Mouse (Mus musculus) inflammation-experienced regulatory T-cells, adult 6 months (primary cell): Measurements from ENCODE around the gene Fbxw21. TPM values are rescaled to one million over a fixed set of nuclear protein-coding genes. Genes with fewer than 3 reads are reported as not detected.

Source experiments
- polyA plus RNA-seq, 3 experiments: library from polyadenylated mRNA; unstranded; fragments of 100-300 nt; shearing (Covaris generic); gene quantifications; one replicate each; pipeline ENCODE4 v1.2.1; 2017

Fbxw21 gene
- polyA plus RNA-seq, 3 experiments from 2014 or later: not detected

Other genes starting within 250 kb of the Fbxw21 start
- gene Tmem89, start 247.4 kb downstream of the Fbxw21 start, polyA plus RNA-seq: not detected
- gene Uqcrc1, start 225.4 kb downstream of the Fbxw21 start, polyA plus RNA-seq: 100 to 1,000 TPM; 187 to 203 (median 188) TPM
- gene Col7a1, start 208.5 kb downstream of the Fbxw21 start, polyA plus RNA-seq: under 1 TPM in 2 of 3 experiments, not detected in 1; 0.05 to 0.39 TPM
- gene Ucn2, start 176.0 kb downstream of the Fbxw21 start, polyA plus RNA-seq: not detected
- 1 to 10 TPM; 2.7 to 4.4 (median 4.2) TPM for gene Pfkfb4, start 170.3 kb downstream of the Fbxw21 start, polyA plus RNA-seq
- 1,000 to 10,000 TPM; 1,866 to 3,808 (median 3,640) TPM for gene Shisa5, start 123.5 kb downstream of the Fbxw21 start, polyA plus RNA-seq
- gene Trex1, start 102.3 kb downstream of the Fbxw21 start, polyA plus RNA-seq: 10 to 100 TPM; 42.7 to 50.3 (median 49.9) TPM
- 10 to 100 TPM; 19.2 to 28.2 (median 24.9) TPM for gene Atrip, start 87.9 kb downstream of the Fbxw21 start, polyA plus RNA-seq
- 10 to 100 TPM; 12.1 to 15.5 (median 12.3) TPM for gene Ccdc51, start 79.5 kb downstream of the Fbxw21 start, polyA plus RNA-seq
- gene Tma7, start 79.5 kb downstream of the Fbxw21 start, polyA plus RNA-seq: 100 to 1,000 TPM; 763 to 998 (median 907) TPM
- gene Plxnb1, start 66.7 kb downstream of the Fbxw21 start, polyA plus RNA-seq: 1 to 10 TPM; 1.1 to 1.5 (median 1.1) TPM
- gene Fbxw13, start 33.9 kb upstream of the Fbxw21 start, polyA plus RNA-seq: not detected
- gene Fbxw20, start 72.7 kb upstream of the Fbxw21 start, polyA plus RNA-seq: not detected
- gene Fbxw14, start 125.6 kb upstream of the Fbxw21 start, polyA plus RNA-seq: not detected
- not detected for gene Fbxw28, start 177.6 kb upstream of the Fbxw21 start, polyA plus RNA-seq
- gene Fbxw22, start 242.3 kb upstream of the Fbxw21 start, polyA plus RNA-seq: under 1 TPM in 1 of 3 experiments, not detected in 2; 0.19 TPM